Mouse (Mus musculus) stomach, embryonic 15.5 days (tissue): ENCODE results near the gene Man1c1. TPM values are rescaled to one million over a fixed set of nuclear protein-coding genes. Genes with fewer than 3 reads are reported as not detected.
A peak's percentile ranks its signal among the peaks of the same experiment; 100 is the strongest.

Source experiments
- ATAC-seq: fragments of 200-750 bp; cut with Nextera tagmentation; 2 replicates; pipeline ENCODE4 v1.8.0; 2017; ENCODE audit warnings: low read depth, moderate number of reproducible peaks, moderate TSS enrichment; ENCODE audit not compliant: insufficient read depth, low FRiP score
- H3K27ac ChIP-seq: fragments of 300-500 bp; sonication (generic); 2 replicates; pipeline ENCODE4 v1.5.1; 2015; ENCODE audit warnings: mild to moderate bottlenecking, inconsistent platforms
- H3K27me3 ChIP-seq: fragments of 300-500 bp; sonication (generic); replicated peaks from 2 replicates; pipeline ENCODE4 v1.6.1; 2015; ENCODE audit warnings: inconsistent platforms
- H3K36me3 ChIP-seq: fragments of 300-500 bp; sonication (generic); 2 replicates; pipeline ENCODE4 v1.6.1; 2015; ENCODE audit warnings: inconsistent platforms
- H3K4me1 ChIP-seq: fragments of 300-500 bp; sonication (generic); 2 replicates; pipeline ENCODE4 v1.6.1; 2015; ENCODE audit warnings: inconsistent platforms
- H3K4me2 ChIP-seq: fragments of 300-500 bp; sonication (generic); 2 replicates; pipeline ENCODE4 v1.6.1; 2015; ENCODE audit warnings: mild to moderate bottlenecking, inconsistent platforms
- H3K4me3 ChIP-seq: fragments of 300-500 bp; sonication (generic); replicated peaks from 2 replicates; pipeline ENCODE4 v1.5.1; 2015; ENCODE audit warnings: inconsistent platforms
- H3K9ac ChIP-seq: fragments of 300-500 bp; sonication (generic); 2 replicates; pipeline ENCODE4 v1.6.1; 2015; ENCODE audit warnings: inconsistent platforms
- H3K9me3 ChIP-seq: fragments of 300-500 bp; sonication (generic); 2 replicates; pipeline ENCODE4 v1.6.1; 2016; ENCODE audit warnings: inconsistent platforms
- WGBS: fragments of 180-500 bp; shearing (Covaris S2); methylation state at CpG from one replicate; pipeline ENCODE4 v1.1.7; 2015; 5-methylcytosine and 5-hydroxymethylcytosine counted together
- polyA plus RNA-seq: library from polyadenylated mRNA; unstranded; fragments of >200 nt; fragmentation: Nextera tagmentation; extraction: Ambion mirVana; gene quantifications from 2 replicates; pipeline ENCODE4 v1.2.1, GENCODE M21; 2015

The Man1c1 gene
- polyA plus RNA-seq, 1 experiment from 2014 or later: 2.5 TPM

- no peak for ATAC-seq
- H3K36me3 ChIP-seq: no peaks in the 10 kb centered on the region
- no peak overlapping the region for H3K9ac ChIP-seq
- no peaks in the 10 kb centered on the region for H3K9me3 ChIP-seq
- 0 out of 2 replicates have a peak, but pooled peaks cover 5% of the 10 kb centered on the region for H3K4me1 ChIP-seq
- WGBS: 81% methylated on average over 16 of the region's 16 CpGs
- H3K27me3 ChIP-seq: no peaks in the 10 kb centered on the region
- H3K27ac ChIP-seq: no peak overlapping the region
- no peak overlapping the region for H3K4me2 ChIP-seq
- no peak overlapping the region for H3K4me3 ChIP-seq
Observed at GRCm38 (mm10) chr4:134671660-134672173, 32.4 kb downstream of the Man1c1 start.

- no peak for ATAC-seq
- Histone ChIP-seq H3K9ac (no peak overlapping the region), H3K27me3 (no peaks in the 10 kb centered on the region), H3K4me2 (no peak overlapping the region), H3K36me3 (no peaks in the 10 kb centered on the region), H3K9me3 (no peaks in the 10 kb centered on the region), H3K4me1 (0 out of 2 replicates have a peak, but pooled peaks cover 5% of the 10 kb centered on the region), H3K4me3 (no peak overlapping the region), H3K27ac (no peak overlapping the region)
- 67% methylated on average over 17 of the region's 17 CpGs for WGBS
Observed at GRCm38 (mm10) chr4:134669742-134670354, 34.2 kb downstream of the Man1c1 start.

GRCm38 (mm10) chr4:134668355-134669028, 35.6 kb downstream of the Man1c1 start:
- Histone ChIP-seq H3K4me3 (no peak overlapping the region), H3K9me3 (no peaks in the 10 kb centered on the region), H3K27me3 (no peaks in the 10 kb centered on the region), H3K4me1 (0 out of 2 replicates have a peak, but pooled peaks cover 5% of the 10 kb centered on the region), H3K9ac (no peak overlapping the region), H3K36me3 (no peaks in the 10 kb centered on the region), H3K27ac (no peak overlapping the region), H3K4me2 (no peak overlapping the region)
- WGBS: 60% methylated on average over 12 of the region's 12 CpGs
- no peak for ATAC-seq

- H3K9ac ChIP-seq: no peak overlapping the region
- no peak overlapping the region for H3K27ac ChIP-seq
- no peak for ATAC-seq
- no peaks in the 10 kb centered on the region for H3K9me3 ChIP-seq
- H3K36me3 ChIP-seq: no peaks in the 10 kb centered on the region
- no peaks in the 10 kb centered on the region for H3K27me3 ChIP-seq
- H3K4me1 ChIP-seq: no peaks in the 10 kb centered on the region
- WGBS: 93% methylated on average over 19 of the region's 19 CpGs
- no peak overlapping the region for H3K4me3 ChIP-seq
- no peak overlapping the region for H3K4me2 ChIP-seq
Observed at GRCm38 (mm10) chr4:134666391-134666790, 37.7 kb downstream of the Man1c1 start.

- peaks cover 8% of the 10 kb centered on the region; the same call in 1 of the 2 replicates for H3K27me3 ChIP-seq
- H3K9me3 ChIP-seq: no peaks in the 10 kb centered on the region
- H3K4me3 ChIP-seq: no peak overlapping the region
- H3K36me3 ChIP-seq: no peaks in the 10 kb centered on the region
- no peak overlapping the region for H3K27ac ChIP-seq
- 0 out of 2 replicates have a peak, but pooled peaks have one; percentile 35 for ATAC-seq
- 34% methylated on average over 10 of the region's 10 CpGs for WGBS
- H3K9ac ChIP-seq: no peak overlapping the region
- H3K4me1 ChIP-seq: peaks cover 15% of the 10 kb centered on the region
- H3K4me2 ChIP-seq: no peak overlapping the region
Observed at GRCm38 (mm10) chr4:134663052-134663451, 41.0 kb downstream of the Man1c1 start.

GRCm38 (mm10) chr4:134660630-134661183, 43.4 kb downstream of the Man1c1 start:
- Histone ChIP-seq H3K27ac (no peak overlapping the region), H3K9me3 (no peaks in the 10 kb centered on the region), H3K36me3 (no peaks in the 10 kb centered on the region), H3K4me2 (no peak overlapping the region), H3K4me3 (no peak overlapping the region), H3K4me1 (peaks cover 15% of the 10 kb centered on the region), H3K27me3 (peaks cover 8% of the 10 kb centered on the region; the same call in 1 of the 2 replicates), H3K9ac (no peak overlapping the region)
- WGBS: 53% methylated on average over 18 of the region's 18 CpGs
- ATAC-seq: no peak

- peaks cover 8% of the 10 kb centered on the region; the same call in 1 of the 2 replicates for H3K27me3 ChIP-seq
- no peak overlapping the region for H3K27ac ChIP-seq
- H3K36me3 ChIP-seq: no peaks in the 10 kb centered on the region
- 17% methylated on average over 27 of the region's 27 CpGs for WGBS
- no peak overlapping the region for H3K9ac ChIP-seq
- H3K4me2 ChIP-seq: peak overlapping the region; percentile 47
- H3K9me3 ChIP-seq: no peaks in the 10 kb centered on the region
- no peak for ATAC-seq
- H3K4me1 ChIP-seq: peaks cover 15% of the 10 kb centered on the region
- H3K4me3 ChIP-seq: peak overlapping the region; percentile 9; the same call in 1 of the 2 replicates
Observed at GRCm38 (mm10) chr4:134659354-134660301, 44.5 kb downstream of the Man1c1 start.

- no peak for ATAC-seq
- Histone ChIP-seq H3K27ac (no peak overlapping the region), H3K4me2 (no peak overlapping the region), H3K4me1 (peaks cover 15% of the 10 kb centered on the region), H3K36me3 (no peaks in the 10 kb centered on the region), H3K4me3 (no peak overlapping the region), H3K27me3 (peaks cover 8% of the 10 kb centered on the region; the same call in 1 of the 2 replicates), H3K9me3 (no peaks in the 10 kb centered on the region), H3K9ac (no peak overlapping the region)
- WGBS: 72% methylated on average over 5 of the region's 5 CpGs
Observed at GRCm38 (mm10) chr4:134657473-134657872, 46.6 kb downstream of the Man1c1 start.

GRCm38 (mm10) chr4:134654391-134654790, 49.7 kb downstream of the Man1c1 start:
- no peak overlapping the region for H3K4me3 ChIP-seq
- no peaks in the 10 kb centered on the region for H3K36me3 ChIP-seq
- 0 out of 2 replicates have a peak, but pooled peaks cover under 1% of the 10 kb centered on the region for H3K4me1 ChIP-seq
- ATAC-seq: no peak
- WGBS: 72% methylated on average over 6 of the region's 6 CpGs
- H3K27me3 ChIP-seq: no peaks in the 10 kb centered on the region
- no peak overlapping the region for H3K4me2 ChIP-seq
- H3K9me3 ChIP-seq: no peaks in the 10 kb centered on the region
- no peak overlapping the region for H3K9ac ChIP-seq
- no peak overlapping the region for H3K27ac ChIP-seq

- no peak for ATAC-seq
- no peak overlapping the region for H3K27ac ChIP-seq
- 76% methylated on average over 4 of the region's 4 CpGs for WGBS
Observed at GRCm38 (mm10) chr4:134652720-134653119, 51.4 kb downstream of the Man1c1 start.

GRCm38 (mm10) chr4:134652151-134652550, 51.9 kb downstream of the Man1c1 start:
- no peaks in the 10 kb centered on the region for H3K27me3 ChIP-seq
- H3K27ac ChIP-seq: no peak overlapping the region
- H3K4me1 ChIP-seq: peaks cover 2% of the 10 kb centered on the region; the same call in 1 of the 2 replicates
- WGBS: 60% methylated on average over 2 of the region's 2 CpGs
- no peak for ATAC-seq
- no peak overlapping the region for H3K4me2 ChIP-seq
- H3K4me3 ChIP-seq: no peak overlapping the region
- H3K9me3 ChIP-seq: no peaks in the 10 kb centered on the region
- no peak overlapping the region for H3K9ac ChIP-seq
- no peaks in the 10 kb centered on the region for H3K36me3 ChIP-seq

More at GRCm38 (mm10) chr4:134652720-134653119, 51.4 kb downstream of the Man1c1 start:
- H3K4me2 ChIP-seq: no peak overlapping the region
- H3K4me3 ChIP-seq: no peak overlapping the region
- H3K4me1 ChIP-seq: no peaks in the 10 kb centered on the region
- no peaks in the 10 kb centered on the region for H3K9me3 ChIP-seq
- no peaks in the 10 kb centered on the region for H3K27me3 ChIP-seq
- no peak overlapping the region for H3K9ac ChIP-seq
- H3K36me3 ChIP-seq: no peaks in the 10 kb centered on the region
